Mouse (Mus musculus): ENCODE data around the gene Arrb2.
"Not testable (repeated sequence)": the region's sequence is repeated elsewhere in the genome, so short reads cannot be mapped to it uniquely, and the experiment has no call there.

Arrb2 gene

GRCm38 (mm10) chr11:70432048-70432894, at the start of gene Arrb2:
TSS of gene Arrb2 (plus strand) at chr11:70432635.
- DNase-seq, result peak; percentile 99

GRCm38 (mm10) chr11:70384136-70384535, 48.3 kb upstream of the Arrb2 start:
- no peak for DNase-seq

GRCm38 (mm10) chr11:70387436-70387835, 45.0 kb upstream of the Arrb2 start:
- DNase-seq, result no peak

GRCm38 (mm10) chr11:70389421-70389820, 43.0 kb upstream of the Arrb2 start:
- DNase-seq, result no peak

GRCm38 (mm10) chr11:70403598-70403997, 28.8 kb upstream of the Arrb2 start:
- DNase-seq, result no peak

- peak; percentile 80 for DNase-seq
Measured at GRCm38 (mm10) chr11:70409594-70410296, 22.7 kb upstream of the Arrb2 start, which contains the start of gene Pelp1. TSS of gene Pelp1 (minus strand) at chr11:70410031.

- no peak for DNase-seq
Measured at GRCm38 (mm10) chr11:70410297-70410643, 22.2 kb upstream of the Arrb2 start.

- DNase-seq, result no peak
Measured at GRCm38 (mm10) chr11:70412591-70412990, 19.8 kb upstream of the Arrb2 start.

GRCm38 (mm10) chr11:70413961-70414360, 18.5 kb upstream of the Arrb2 start:
- DNase-seq, result no peak

GRCm38 (mm10) chr11:70418199-70418598, 14.2 kb upstream of the Arrb2 start:
- no peak for DNase-seq

GRCm38 (mm10) chr11:70419486-70419885, 12.9 kb upstream of the Arrb2 start:
- no peak for DNase-seq

- not testable (repeated sequence) for DNase-seq
Measured at GRCm38 (mm10) chr11:70426598-70426997, 5.8 kb upstream of the Arrb2 start.

- no peak for DNase-seq
Measured at GRCm38 (mm10) chr11:70431574-70431973, 861 bp upstream of the Arrb2 start.

GRCm38 (mm10) chr11:70432895-70433568, 597 bp downstream of the Arrb2 start:
- no peak for DNase-seq

GRCm38 (mm10) chr11:70433569-70433943, 1.1 kb downstream of the Arrb2 start:
- no peak for DNase-seq

GRCm38 (mm10) chr11:70433951-70434350, 1.5 kb downstream of the Arrb2 start:
- no peak for DNase-seq

- no peak for DNase-seq
Measured at GRCm38 (mm10) chr11:70435476-70435875, 3.0 kb downstream of the Arrb2 start.

GRCm38 (mm10) chr11:70437426-70437825, 5.0 kb downstream of the Arrb2 start:
- DNase-seq, result no peak

- DNase-seq, result no peak
Measured at GRCm38 (mm10) chr11:70438728-70439374, 6.4 kb downstream of the Arrb2 start.

- DNase-seq, result no peak
Measured at GRCm38 (mm10) chr11:70440637-70441036, 8.2 kb downstream of the Arrb2 start.

GRCm38 (mm10) chr11:70441882-70442281, 9.4 kb downstream of the Arrb2 start:
- no peak for DNase-seq

- DNase-seq, result no peak
Measured at GRCm38 (mm10) chr11:70443964-70444363, 11.5 kb downstream of the Arrb2 start.

GRCm38 (mm10) chr11:70444667-70445066, 12.2 kb downstream of the Arrb2 start:
- DNase-seq, result no peak
